Mouse (Mus musculus) kidney, embryonic 14.5 days (tissue): ENCODE data around the gene Samsn1. TPM values are rescaled to one million over a fixed set of nuclear protein-coding genes. Genes with fewer than 3 reads are reported as not detected.

Source experiments
- ATAC-seq: fragments of 200-750 bp; cut with Nextera tagmentation; 2 replicates; pipeline ENCODE4 v1.8.0; 2017; ENCODE audit warnings: moderate number of reproducible peaks, mild to moderate bottlenecking, moderate TSS enrichment, moderate library complexity; ENCODE audit not compliant: low FRiP score, low TSS enrichment
- H3K27ac ChIP-seq: fragments of 300-500 bp; sonication (generic); 2 replicates; pipeline ENCODE4 v1.5.1; 2014; ENCODE audit warnings: low read depth, mild to moderate bottlenecking, low read length, moderate library complexity, mixed read lengths
- H3K27me3 ChIP-seq: fragments of 300-500 bp; sonication (generic); 2 replicates; pipeline ENCODE4 v1.6.1; 2014; ENCODE audit warnings: mild to moderate bottlenecking, low read length; ENCODE audit not compliant: control insufficient read depth, insufficient read depth
- H3K36me3 ChIP-seq: fragments of 300-500 bp; sonication (generic); 2 replicates; pipeline ENCODE4 v1.6.1; 2014; ENCODE audit warnings: low read length, mixed read lengths; ENCODE audit not compliant: control insufficient read depth, insufficient read depth
- H3K4me1 ChIP-seq: fragments of 300-500 bp; sonication (generic); 2 replicates; pipeline ENCODE4 v1.6.1; 2014; ENCODE audit warnings: low read length, mixed read lengths; ENCODE audit not compliant: control insufficient read depth, insufficient read depth
- H3K4me2 ChIP-seq: fragments of 300-500 bp; sonication (generic); replicated peaks from 2 replicates; pipeline ENCODE4 v1.6.1; 2014; ENCODE audit warnings: low read depth, mild to moderate bottlenecking, low read length
- H3K4me3 ChIP-seq: fragments of 300-500 bp; sonication (generic); 2 replicates; pipeline ENCODE4 v1.5.1; 2014; ENCODE audit warnings: mild to moderate bottlenecking, low read length
- H3K9ac ChIP-seq: fragments of 300-500 bp; sonication (generic); 2 replicates; pipeline ENCODE4 v1.6.1; 2014; ENCODE audit warnings: low read depth, mild to moderate bottlenecking, low read length, moderate library complexity
- H3K9me3 ChIP-seq: fragments of 300-500 bp; sonication (generic); 2 replicates; pipeline ENCODE4 v1.6.1; 2016; ENCODE audit warnings: low read length; ENCODE audit not compliant: control insufficient read depth
- WGBS: fragments of 180-500 bp; shearing (Covaris S2); extraction: QIAGEN DNeasy Blood & Tissue Kit; methylation state at CpG from one replicate; pipeline ENCODE4 v1.1.7; 2014; 5-methylcytosine and 5-hydroxymethylcytosine counted together
- polyA plus RNA-seq: library from polyadenylated mRNA; unstranded; fragments of >200 nt; fragmentation: Nextera tagmentation; extraction: Ambion mirVana; gene quantifications from 2 replicates; pipeline ENCODE4 v1.2.1, GENCODE M21; 2014

Samsn1 gene
- 3.6 and 4.4 TPM in 2 replicates for polyA plus RNA-seq

DNA sequence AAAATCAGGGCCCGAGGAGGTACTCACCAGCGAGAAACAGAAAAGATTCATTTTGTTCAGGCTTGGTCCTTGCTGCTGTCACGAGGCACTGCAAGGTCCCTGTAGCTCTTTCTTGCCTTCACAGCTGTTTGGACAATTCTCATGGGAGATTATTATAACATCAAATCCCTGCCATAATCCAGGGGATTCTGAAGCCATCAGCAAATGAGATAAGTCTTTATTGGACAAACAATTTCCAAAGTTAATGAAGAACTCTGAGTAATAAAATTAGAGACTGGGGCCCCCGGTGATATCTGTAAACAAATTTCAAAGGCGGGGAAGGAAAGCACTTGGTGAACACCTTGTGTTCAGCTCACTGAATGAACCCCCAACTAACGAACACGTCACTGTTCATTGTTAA is at the start of gene Samsn1:
TSS of gene Samsn1 (minus strand) at position 101 of the 400 bp plus-strand sequence.
- Histone ChIP-seq H3K4me2 (no peak within 1 kb of the TSS), H3K4me1 (no peaks in the 10 kb centered on the region), H3K27ac (no peak within 1 kb of the TSS), H3K4me3 (no peak within 1 kb of the TSS), H3K9ac (no peak within 1 kb of the TSS), H3K36me3 (no peaks in the 10 kb centered on the region), H3K9me3 (no peaks in the 10 kb centered on the region), H3K27me3 (no peaks in the 10 kb centered on the region)
- no peak for ATAC-seq
- WGBS, result 80% methylated on average over 7 of the region's 7 CpGs

DNA sequence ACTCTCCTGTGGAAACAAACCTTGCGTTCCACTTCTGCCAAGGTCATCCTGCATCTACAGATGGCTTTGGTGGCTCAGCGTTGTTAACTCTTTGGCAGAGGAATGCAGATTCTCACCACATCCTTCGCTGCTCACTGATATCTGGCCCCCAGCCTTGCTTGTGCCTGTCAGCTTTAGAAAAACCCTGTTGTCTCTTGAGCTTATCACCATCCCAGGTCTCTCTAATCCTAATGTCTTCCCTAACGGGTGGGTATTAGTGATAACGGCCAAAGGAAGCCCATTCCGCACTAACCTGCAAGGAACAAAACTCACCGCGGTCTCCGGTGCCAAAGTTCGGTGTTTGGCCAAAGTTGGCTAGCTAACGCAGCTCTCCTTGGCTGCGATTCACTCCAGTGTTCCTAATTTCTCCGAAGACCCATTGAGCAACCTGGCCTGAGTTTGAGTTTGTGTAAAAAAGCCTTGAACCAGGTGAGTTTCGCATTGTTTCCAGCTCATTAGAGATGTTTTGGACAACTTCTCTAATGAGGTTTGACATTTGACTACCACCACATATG is 44.1 kb upstream of the Samsn1 start:
- no peak overlapping the region for H3K4me2 ChIP-seq
- H3K27ac ChIP-seq, result no peak overlapping the region
- no peak for ATAC-seq
- H3K4me3 ChIP-seq, result no peak overlapping the region
- 94% methylated on average over 14 of the region's 14 CpGs for WGBS
- H3K4me1 ChIP-seq, result no peaks in the 10 kb centered on the region
- no peaks in the 10 kb centered on the region; the same call in 1 of the 2 replicates for H3K9me3 ChIP-seq
- H3K9ac ChIP-seq, result no peak overlapping the region
- H3K36me3 ChIP-seq, result no peaks in the 10 kb centered on the region
- H3K27me3 ChIP-seq, result no peaks in the 10 kb centered on the region

DNA sequence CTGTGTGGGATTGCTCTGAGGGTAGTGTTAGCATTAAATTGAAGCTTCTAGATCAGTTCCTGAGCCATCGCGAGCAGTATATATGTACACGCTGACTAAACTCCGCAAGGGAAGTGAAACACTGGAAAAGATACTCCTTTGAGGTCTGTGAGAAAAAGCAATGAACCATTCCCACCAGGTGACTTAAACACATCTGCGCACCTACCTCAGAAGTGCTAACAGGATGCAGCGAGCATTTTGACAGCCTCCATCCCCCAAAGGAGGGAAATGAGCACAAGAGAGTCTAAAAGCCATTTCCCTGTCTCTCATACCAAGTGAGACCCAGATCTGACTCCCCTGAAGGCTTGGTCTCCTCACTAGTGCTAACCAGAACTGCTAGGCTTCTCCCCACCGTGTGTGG is 32.9 kb upstream of the Samsn1 start:
- no peak for ATAC-seq
- 93% methylated on average over 7 of the region's 7 CpGs for WGBS
- Histone ChIP-seq H3K9ac (no peak overlapping the region), H3K27me3 (no peaks in the 10 kb centered on the region), H3K9me3 (0 out of 2 replicates have a peak, but pooled peaks cover 7% of the 10 kb centered on the region), H3K4me1 (no peaks in the 10 kb centered on the region), H3K27ac (no peak overlapping the region), H3K36me3 (no peaks in the 10 kb centered on the region), H3K4me3 (no peak overlapping the region), H3K4me2 (no peak overlapping the region)

DNA sequence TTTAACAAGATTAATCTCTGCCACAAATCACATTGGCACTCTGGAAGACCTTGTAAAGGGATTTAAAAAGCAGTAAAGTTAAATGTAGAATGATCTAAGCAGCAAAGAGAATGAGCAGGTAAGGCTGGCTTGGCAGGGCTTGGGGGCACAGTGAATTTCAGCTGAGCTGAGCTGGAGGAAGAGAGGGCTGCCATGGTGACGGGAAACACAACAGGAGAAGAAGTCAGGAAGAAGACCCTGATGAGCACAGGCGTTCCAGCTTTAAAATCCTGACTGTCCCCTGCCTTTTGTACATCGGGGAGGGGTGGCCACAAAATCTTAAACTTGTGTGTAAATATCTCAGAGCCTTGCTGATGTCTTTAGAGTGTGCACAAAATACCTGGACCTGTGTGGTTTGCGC is 32.0 kb upstream of the Samsn1 start:
- 80% methylated on average over 4 of the region's 4 CpGs for WGBS
- Histone ChIP-seq H3K27ac (no peak overlapping the region), H3K4me2 (no peak overlapping the region), H3K27me3 (no peaks in the 10 kb centered on the region), H3K36me3 (no peaks in the 10 kb centered on the region), H3K4me1 (no peaks in the 10 kb centered on the region), H3K4me3 (no peak overlapping the region), H3K9ac (no peak overlapping the region), H3K9me3 (0 out of 2 replicates have a peak, but pooled peaks cover 7% of the 10 kb centered on the region)
- ATAC-seq, result no peak

DNA sequence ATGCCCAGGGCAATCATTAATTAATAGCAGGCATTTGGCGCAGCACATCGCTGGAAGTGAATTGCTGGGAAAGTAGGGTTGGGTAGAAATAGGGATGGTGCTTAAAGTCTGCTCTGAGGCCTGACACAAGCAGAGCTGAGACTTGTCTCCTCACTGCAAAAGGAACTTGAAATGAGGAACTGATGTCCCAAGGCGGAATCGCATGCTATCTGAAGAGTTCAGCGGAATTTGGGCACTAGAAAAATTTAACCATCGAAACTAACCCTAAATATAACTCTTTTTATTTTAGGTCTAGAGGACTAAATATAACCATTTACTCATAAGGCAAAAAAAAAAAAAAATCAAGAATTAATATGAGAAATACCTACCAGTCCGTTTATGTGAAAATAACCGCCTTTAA is 31.5 kb upstream of the Samsn1 start:
- H3K36me3 ChIP-seq, result no peaks in the 10 kb centered on the region
- H3K4me3 ChIP-seq, result no peak overlapping the region
- H3K27ac ChIP-seq, result no peak overlapping the region
- H3K9ac ChIP-seq, result no peak overlapping the region
- 0 out of 2 replicates have a peak, but pooled peaks cover 7% of the 10 kb centered on the region for H3K9me3 ChIP-seq
- no peak overlapping the region for H3K4me2 ChIP-seq
- H3K27me3 ChIP-seq, result no peaks in the 10 kb centered on the region
- no peaks in the 10 kb centered on the region for H3K4me1 ChIP-seq
- ATAC-seq, result no peak
- 84% methylated on average over 8 of the region's 8 CpGs for WGBS

DNA sequence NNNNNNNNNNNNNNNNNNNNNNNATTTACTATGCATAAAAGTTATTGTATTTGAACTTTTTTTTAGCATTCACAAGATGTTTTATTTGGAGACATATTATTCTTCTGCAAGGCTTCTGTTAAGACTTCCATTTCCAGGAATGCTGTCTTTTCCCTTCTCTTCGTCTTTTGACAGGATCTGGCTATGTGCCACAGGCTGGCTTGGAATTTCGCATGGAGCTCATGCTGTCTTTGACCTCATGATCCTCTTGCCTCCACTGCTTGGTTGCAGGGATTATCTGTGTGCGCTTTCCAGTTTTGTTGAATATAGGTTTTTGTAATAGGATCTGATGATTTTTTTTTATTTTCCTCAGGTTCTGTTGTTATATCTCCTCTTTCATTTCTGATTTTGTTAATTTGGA is 25.0 kb upstream of the Samsn1 start:
- Histone ChIP-seq H3K36me3 (no peaks in the 10 kb centered on the region), H3K27me3 (no peaks in the 10 kb centered on the region), H3K9me3 (no peaks in the 10 kb centered on the region), H3K4me3 (no peak overlapping the region), H3K4me1 (no peaks in the 10 kb centered on the region), H3K4me2 (no peak overlapping the region), H3K27ac (no peak overlapping the region), H3K9ac (no peak overlapping the region)
- no peak for ATAC-seq
- WGBS, result 71% methylated on average over 3 of the region's 3 CpGs

DNA sequence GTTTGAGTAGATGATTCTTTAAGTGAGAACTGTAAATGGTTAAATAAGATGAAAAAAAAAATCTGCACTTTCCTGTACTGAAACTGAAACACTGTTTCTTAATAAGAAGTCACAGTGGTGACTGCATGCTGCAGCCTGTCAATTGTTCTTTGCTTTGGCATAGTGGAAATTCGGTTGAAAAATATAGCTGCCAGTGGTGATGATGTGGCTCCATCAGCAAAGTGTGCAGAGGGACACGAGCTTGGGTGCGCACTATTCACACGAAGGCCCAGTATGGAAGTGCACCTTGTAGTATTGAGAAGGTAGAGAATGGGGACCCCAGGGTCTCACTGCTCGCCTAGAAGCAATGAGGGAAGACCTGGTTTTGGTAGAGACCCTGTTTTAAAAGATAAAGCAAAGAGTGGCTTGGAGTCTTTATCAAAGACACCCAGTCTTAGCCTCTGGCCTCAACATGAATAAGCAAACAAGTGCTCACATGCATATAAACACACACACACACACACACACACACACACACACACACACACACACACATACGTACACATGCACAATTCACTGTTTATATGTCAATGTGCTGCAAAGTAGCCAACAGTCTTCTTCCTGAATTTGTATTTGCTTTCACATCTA is 18.4 kb upstream of the Samsn1 start:
- H3K9ac ChIP-seq, result no peak overlapping the region
- H3K36me3 ChIP-seq, result no peaks in the 10 kb centered on the region
- no peak for ATAC-seq
- no peaks in the 10 kb centered on the region for H3K4me1 ChIP-seq
- H3K9me3 ChIP-seq, result no peaks in the 10 kb centered on the region
- H3K4me2 ChIP-seq, result no peak overlapping the region
- no peak overlapping the region for H3K27ac ChIP-seq
- no peak overlapping the region for H3K4me3 ChIP-seq
- 89% methylated on average over 6 of the region's 6 CpGs for WGBS
- H3K27me3 ChIP-seq, result no peaks in the 10 kb centered on the region

DNA sequence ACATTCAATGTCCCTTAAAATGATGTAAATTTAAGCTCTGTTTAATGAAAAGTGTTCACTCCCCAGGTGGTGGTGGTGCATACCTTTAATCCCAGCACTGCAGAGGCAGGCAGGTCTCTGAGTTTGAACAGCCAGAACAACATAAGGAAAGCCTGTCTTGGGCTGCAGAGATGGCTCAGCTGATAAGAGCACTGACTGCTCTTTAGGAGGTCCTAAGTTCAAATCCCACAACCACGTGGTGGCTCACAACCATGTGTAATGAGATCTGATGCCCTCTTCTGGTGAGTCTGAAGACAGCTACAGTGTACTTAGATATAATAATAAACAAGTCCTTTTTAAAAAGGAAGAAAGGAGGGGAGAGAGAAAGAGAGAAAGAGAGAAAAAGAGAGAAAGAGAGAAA is 2.9 kb downstream of the Samsn1 start:
- Histone ChIP-seq H3K9ac (no peak overlapping the region), H3K4me2 (no peak overlapping the region), H3K27me3 (no peaks in the 10 kb centered on the region), H3K4me1 (no peaks in the 10 kb centered on the region), H3K9me3 (no peaks in the 10 kb centered on the region), H3K27ac (no peak overlapping the region), H3K36me3 (no peaks in the 10 kb centered on the region), H3K4me3 (no peak overlapping the region)
- ATAC-seq, result no peak
- WGBS, result 44% methylated on average over 1 of the region's 1 CpGs

DNA sequence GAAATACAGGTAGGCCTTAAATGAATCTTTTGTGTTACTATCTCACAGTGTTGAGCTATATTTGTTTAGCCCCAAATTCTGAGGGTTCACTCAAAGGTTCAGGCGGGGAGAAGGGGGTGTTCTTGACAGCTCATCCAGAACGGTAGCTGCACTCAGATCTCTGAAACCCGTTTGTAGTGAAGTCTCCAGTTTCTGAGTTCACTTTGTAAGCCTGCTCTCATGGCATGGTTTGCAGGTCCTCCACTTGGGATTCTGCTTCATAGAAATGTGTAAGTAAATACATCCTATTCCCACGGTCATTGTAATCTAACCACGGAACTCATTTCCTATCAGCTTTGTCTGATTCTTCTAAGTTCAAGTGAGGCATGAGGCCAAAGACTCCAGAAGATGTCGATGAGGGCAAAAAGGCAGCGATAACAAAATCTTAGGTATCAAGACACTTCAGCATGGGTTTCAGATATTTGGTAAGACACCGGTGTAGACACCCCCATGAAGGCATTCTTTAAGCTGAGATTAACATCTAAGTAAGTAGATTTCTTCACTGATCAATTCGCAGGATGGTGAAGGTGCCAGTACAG is 18.2 kb downstream of the Samsn1 start:
- no peak overlapping the region for H3K27ac ChIP-seq
- H3K9me3 ChIP-seq, result no peaks in the 10 kb centered on the region
- H3K4me3 ChIP-seq, result no peak overlapping the region
- 87% methylated on average over 9 of the region's 9 CpGs for WGBS
- H3K27me3 ChIP-seq, result no peaks in the 10 kb centered on the region
- ATAC-seq, result no peak
- H3K36me3 ChIP-seq, result no peaks in the 10 kb centered on the region
- no peaks in the 10 kb centered on the region for H3K4me1 ChIP-seq
- H3K4me2 ChIP-seq, result no peak overlapping the region
- H3K9ac ChIP-seq, result no peak overlapping the region
